Mouse (Mus musculus) adrenal gland (tissue): Measurements from ENCODE around the gene 1700020N01Rik.

ENCODE experiments used
- intact Hi-C: fragments of 180-260 bp; cut with DNase I; formaldehyde crosslinking; loops from one replicate; pipeline ENCODE4 v1.15.1; 2025

The 1700020N01Rik gene

GRCm38 (mm10) chr10:21659576-21660246 is 66.8 kb downstream of the 1700020N01Rik start:
- intact Hi-C loops: no loop called here

GRCm38 (mm10) chr10:21668976-21669375 is 76.0 kb downstream of the 1700020N01Rik start:
- intact Hi-C loops: no loop called here

DNA sequence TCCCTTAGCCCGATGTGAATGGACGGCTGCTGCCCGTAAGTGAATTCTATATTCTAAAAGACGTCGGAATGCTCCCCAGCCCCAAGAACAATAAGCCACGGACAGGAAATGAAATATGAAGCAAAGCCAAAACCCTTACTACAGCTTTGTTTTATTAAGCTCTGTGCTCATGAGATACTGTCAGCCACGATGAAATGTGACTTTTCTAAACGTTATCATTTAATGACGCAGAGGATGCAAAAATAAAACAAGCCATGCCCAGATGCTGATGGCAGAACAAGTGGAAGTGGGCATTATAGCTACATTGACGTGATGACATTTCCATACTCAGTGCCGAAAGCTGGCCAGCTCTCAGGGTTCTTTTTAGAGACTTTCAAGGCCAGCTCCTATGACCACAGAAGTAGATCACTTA is 76.8 kb downstream of the 1700020N01Rik start:
- intact Hi-C loops: no loop called here

- intact Hi-C loops: no loop called here
Measured at GRCm38 (mm10) chr10:21670168-21670567, 77.2 kb downstream of the 1700020N01Rik start.
